Mouse (Mus musculus): ENCODE data around the gene Coro1b. TPM values are rescaled to one million over a fixed set of nuclear protein-coding genes. Genes with fewer than 3 reads are reported as not detected.

The Coro1b gene
- 10 to 100 TPM; 83.8 to 99.0 (median 98.2) TPM for total RNA-seq (2022)

- peak; percentile 93 for DNase-seq (ENCODE audit: low spot score in 2 of 2)
Observed at GRCm38 (mm10) chr19:4148491-4148806, at the start of gene Coro1b. Gene Coro1b (plus strand): TSS chr19:4148619.

- DNase-seq (ENCODE audit: low spot score in 2 of 2), result peak; percentile 83 to 90
Observed at GRCm38 (mm10) chr19:4099056-4099455, 49.4 kb upstream of the Coro1b start.

GRCm38 (mm10) chr19:4099837-4100717, 48.3 kb upstream of the Coro1b start, which contains the start of gene Pitpnm1:
Gene Pitpnm1 (plus strand): TSS chr19:4099998.
- no peak for DNase-seq (ENCODE audit: low spot score in 2 of 2)

GRCm38 (mm10) chr19:4100718-4101261, 47.6 kb upstream of the Coro1b start:
- peak in 1 of 2 experiments; percentile 64 for DNase-seq (ENCODE audit: low spot score in 2 of 2)

- DNase-seq (ENCODE audit: low spot score in 2 of 2), result no peak
Observed at GRCm38 (mm10) chr19:4101466-4101865, 47.0 kb upstream of the Coro1b start.

GRCm38 (mm10) chr19:4102049-4102448, 46.4 kb upstream of the Coro1b start:
- DNase-seq (ENCODE audit: low spot score in 2 of 2), result no peak

- no peak for DNase-seq (ENCODE audit: low spot score in 2 of 2)
Observed at GRCm38 (mm10) chr19:4102626-4103025, 45.8 kb upstream of the Coro1b start.

- DNase-seq (ENCODE audit: low spot score in 2 of 2), result no peak
Observed at GRCm38 (mm10) chr19:4103294-4103693, 45.1 kb upstream of the Coro1b start.

- no peak for DNase-seq (ENCODE audit: low spot score in 2 of 2)
Observed at GRCm38 (mm10) chr19:4103792-4104191, 44.6 kb upstream of the Coro1b start.

GRCm38 (mm10) chr19:4104675-4105194, 43.7 kb upstream of the Coro1b start:
- no peak for DNase-seq (ENCODE audit: low spot score in 2 of 2)

GRCm38 (mm10) chr19:4106654-4107053, 41.8 kb upstream of the Coro1b start:
- DNase-seq (ENCODE audit: low spot score in 2 of 2), result no peak

GRCm38 (mm10) chr19:4108535-4108934, 39.9 kb upstream of the Coro1b start:
- DNase-seq (ENCODE audit: low spot score in 2 of 2), result no peak

- no peak for DNase-seq (ENCODE audit: low spot score in 2 of 2)
Observed at GRCm38 (mm10) chr19:4112063-4112960, 36.1 kb upstream of the Coro1b start.

- DNase-seq (ENCODE audit: low spot score in 2 of 2), result peak; percentile 83 to 87
Observed at GRCm38 (mm10) chr19:4113186-4113805, 35.1 kb upstream of the Coro1b start.

- DNase-seq (ENCODE audit: low spot score in 2 of 2), result no peak
Observed at GRCm38 (mm10) chr19:4113806-4114230, 34.6 kb upstream of the Coro1b start.

- no peak for DNase-seq (ENCODE audit: low spot score in 2 of 2)
Observed at GRCm38 (mm10) chr19:4114551-4114950, 33.9 kb upstream of the Coro1b start.

- no peak for DNase-seq (ENCODE audit: low spot score in 2 of 2)
Observed at GRCm38 (mm10) chr19:4115144-4115543, 33.3 kb upstream of the Coro1b start.

GRCm38 (mm10) chr19:4115816-4116215, 32.6 kb upstream of the Coro1b start:
- no peak for DNase-seq (ENCODE audit: low spot score in 2 of 2)

GRCm38 (mm10) chr19:4117006-4117405, 31.4 kb upstream of the Coro1b start:
- no peak for DNase-seq (ENCODE audit: low spot score in 2 of 2)

GRCm38 (mm10) chr19:4118350-4118749, 30.1 kb upstream of the Coro1b start:
- no peak for DNase-seq (ENCODE audit: low spot score in 2 of 2)
